Mouse (Mus musculus): ENCODE data around the gene Ascc1. TPM values are rescaled to one million over a fixed set of nuclear protein-coding genes. Genes with fewer than 3 reads are reported as not detected.
"Not testable (repeated sequence)": the region's sequence is repeated elsewhere in the genome, so short reads cannot be mapped to it uniquely, and the experiment has no call there.

Gene Ascc1
- total RNA-seq, 1 experiment from 2014 or later, result 27.8 TPM

DNA sequence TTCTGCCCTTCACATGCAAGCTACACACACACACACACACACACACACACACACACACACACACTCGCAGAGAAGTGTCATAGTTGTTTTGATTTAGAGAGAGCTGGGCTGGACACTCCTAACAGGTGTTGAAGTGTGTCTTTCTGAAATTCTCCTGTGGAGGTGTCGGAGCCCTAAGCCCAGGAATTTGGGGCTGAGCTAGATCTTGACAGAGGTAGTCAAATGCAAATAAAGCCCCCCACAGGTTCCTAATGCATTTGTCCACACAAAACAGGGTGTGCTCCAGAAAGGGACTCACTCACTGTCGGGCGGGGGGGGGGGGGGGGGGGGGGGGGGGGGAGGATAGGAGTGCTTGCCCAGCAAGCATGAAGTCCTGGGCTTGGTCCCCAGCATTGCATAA is 25.5 kb upstream of the Ascc1 start:
- no peak for DNase-seq

DNA sequence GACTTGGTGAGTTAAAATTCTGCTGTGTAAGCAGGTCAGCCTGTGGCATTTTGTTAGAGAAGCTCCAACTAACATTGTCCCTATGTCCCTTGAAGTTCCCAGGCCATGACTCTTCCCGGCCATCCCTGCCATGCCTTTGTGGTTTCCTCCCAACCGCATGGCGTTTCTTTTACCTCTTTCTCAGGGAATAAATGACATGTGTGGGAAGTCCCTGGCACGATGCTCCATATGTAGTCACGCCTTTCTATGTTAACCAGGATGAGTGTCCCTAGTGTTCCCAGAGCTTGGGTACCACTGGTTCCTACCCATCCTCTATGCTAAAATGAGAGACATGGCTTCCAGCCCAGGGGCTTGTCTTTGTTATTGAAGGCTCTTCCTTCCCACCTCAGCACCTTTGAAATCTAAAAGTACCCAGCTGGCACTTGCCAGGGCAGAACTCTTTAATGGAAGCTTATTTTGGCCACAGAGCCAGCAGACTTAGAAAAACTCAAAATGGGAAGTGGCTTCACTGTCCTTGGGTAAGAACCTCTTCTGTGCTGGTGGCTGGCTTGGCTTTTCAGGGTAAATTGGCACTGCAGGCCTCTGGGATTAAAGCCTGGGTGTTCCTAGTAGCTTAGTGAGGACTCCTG is 24.8 kb upstream of the Ascc1 start:
- DNase-seq, result no peak

DNA sequence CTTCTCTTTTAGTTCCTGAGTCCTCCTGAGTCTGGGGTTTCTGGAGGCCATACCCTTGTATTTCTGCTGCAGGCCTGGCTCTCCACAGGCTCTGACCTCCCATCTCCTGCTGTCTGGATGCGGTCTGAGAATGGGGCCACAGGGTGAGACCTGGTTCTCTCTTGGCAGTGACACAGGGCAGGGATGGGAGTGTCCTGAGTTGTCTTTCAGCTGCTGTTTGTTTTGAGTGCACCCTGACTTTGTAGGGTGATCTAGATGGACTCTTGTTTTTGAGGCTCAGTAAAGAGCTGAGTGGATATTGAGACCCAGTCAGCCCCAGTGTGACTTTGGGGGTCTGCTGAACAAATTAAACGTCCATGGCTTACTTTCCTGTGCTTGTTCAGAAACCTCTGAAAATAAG is 24.2 kb upstream of the Ascc1 start:
- DNase-seq, result no peak

DNA sequence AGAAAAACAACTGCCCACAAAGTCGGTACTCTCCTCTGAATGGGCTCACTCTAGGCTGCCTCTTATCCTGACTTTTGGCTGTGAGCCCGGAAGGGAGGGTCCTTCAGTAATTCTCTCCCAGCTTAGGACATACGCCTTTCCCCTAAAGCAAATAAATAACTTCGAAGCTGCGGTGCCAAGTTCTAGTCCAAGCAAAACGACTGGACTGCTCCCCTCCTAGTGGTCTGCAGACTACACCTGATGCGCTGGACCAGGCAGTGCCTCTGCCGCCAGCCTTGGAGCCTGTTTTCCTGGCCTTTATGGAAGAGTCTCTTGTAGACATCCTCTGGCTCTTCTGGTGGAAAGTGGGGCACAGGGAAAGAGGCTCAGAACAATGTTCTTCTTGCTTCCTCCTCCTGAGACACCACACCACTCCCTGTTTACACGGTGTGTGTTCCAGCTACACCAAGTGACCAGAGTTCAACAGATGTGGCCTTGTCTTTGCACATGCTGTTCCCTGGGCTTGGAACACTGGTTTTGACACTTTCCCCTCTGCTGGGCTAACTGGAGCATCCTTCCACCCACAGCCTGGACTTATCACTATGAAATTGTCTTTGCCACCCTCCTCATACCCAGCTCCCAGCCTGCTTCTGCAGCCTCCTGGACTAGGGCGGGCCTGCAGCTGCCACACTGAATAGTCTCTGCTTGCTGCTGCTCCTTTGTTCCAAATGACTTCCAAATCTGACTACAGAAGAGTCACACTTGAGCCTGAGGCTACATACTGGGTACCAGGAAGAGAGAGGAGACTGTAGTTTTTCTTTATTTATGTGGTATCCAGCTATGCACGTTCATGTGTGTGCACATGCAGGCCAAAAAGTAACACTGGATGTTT is 23.5 kb upstream of the Ascc1 start:
- DNase-seq, result peak; percentile 85

DNA sequence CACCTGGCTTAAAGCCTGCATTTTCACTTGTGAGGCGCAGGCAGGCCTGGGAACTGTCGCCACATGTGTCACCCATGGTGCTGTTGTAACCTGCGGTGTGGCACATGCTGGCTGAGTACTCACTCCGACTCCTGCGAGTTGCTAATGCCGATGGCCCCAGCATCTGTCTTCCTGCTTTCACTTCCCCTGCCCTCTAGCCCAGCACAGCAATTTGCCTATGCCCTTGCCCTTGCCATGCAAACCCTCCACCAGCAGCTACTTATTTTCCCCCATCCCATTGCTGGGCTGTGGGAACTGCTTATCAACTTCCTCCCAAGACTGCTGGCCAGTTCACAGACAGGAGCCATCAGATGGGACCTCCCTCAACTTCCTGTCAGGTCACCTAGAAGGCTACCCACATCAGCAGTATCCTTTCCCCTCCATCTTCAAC is 21.8 kb upstream of the Ascc1 start:
- peak; percentile 48 for DNase-seq

DNA sequence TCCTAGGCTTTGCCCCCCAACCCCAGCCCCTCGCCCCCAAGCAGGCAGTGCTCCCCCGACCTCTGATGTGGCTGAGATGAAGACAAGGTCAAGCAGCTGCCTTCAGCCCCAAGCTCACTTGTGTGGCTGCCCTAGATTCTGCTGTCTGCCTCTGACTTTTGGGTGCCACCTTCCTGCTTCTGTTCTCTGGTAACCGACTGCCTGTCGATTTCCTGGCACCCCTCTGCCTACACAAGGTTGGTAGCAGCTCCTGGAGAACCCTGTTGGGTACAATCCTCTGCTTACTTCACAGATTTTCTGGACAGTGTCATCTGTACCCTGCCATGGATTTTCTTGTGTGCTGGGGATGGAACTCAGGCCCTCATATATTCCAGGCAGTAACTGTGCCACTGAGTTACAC is 21.3 kb upstream of the Ascc1 start:
- DNase-seq, result no peak

DNA sequence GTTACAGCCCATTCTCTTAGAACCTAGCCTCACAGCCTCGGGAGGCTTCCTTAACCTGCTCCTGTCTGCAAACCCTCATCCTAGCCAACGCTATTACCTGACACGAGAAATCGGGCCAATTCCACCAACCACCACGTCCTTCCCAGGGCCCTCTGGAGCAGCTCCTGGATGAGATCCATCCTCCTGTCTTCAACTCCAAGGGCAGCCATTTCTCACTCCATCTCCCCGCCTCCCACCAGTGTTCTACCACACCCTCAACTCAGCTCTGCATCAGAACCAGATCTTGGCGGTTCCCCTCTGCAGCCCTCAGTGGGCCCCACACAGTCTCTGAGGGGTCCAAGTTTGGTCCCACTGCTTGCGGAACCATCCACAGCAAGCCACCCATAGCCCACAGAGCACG is 20.8 kb upstream of the Ascc1 start:
- peak; percentile 74 for DNase-seq

DNA sequence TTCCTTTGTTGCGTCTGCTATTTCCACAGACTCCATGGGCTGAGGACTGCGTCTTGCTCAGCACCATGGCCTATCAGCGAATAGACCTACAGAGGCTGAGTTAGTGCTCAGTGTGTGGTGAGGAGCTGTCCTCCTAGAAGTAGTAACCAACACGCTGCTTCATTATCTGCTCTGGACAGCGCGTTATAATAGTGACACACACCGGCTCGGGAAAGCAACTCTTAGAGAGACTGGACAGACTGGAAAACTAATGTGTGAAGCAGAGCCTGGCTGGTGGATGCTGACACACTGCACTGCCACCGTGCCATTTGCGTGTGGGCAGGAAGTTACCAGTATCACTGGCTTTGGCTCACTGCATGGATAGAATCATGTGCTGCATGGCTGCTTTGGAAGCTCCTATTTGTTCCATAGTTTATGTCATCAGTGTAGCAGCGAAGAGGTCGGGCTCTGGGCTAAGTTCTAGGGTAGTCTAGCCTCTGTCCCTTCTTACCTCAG is 20.2 kb upstream of the Ascc1 start:
- no peak for DNase-seq

DNA sequence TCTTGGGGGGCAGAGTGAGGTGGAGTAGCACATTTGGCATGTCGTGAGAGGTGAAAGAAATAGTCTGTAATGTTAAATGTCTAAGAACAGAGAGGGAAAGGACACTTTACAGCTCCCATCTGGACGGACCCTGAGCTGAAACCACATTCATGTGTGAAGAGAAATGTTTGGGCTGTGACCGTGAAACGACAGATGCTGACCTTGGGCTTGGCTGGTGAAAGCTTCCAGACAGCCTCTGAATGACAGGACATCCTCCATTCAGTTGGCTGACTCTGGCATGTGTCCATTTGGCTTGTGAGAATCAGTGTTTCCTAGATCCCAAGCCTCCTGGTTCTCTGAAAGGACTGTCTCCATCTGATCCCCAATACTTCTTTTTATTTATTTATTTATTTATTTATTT is 14.6 kb upstream of the Ascc1 start:
- DNase-seq, result peak; percentile 73

DNA sequence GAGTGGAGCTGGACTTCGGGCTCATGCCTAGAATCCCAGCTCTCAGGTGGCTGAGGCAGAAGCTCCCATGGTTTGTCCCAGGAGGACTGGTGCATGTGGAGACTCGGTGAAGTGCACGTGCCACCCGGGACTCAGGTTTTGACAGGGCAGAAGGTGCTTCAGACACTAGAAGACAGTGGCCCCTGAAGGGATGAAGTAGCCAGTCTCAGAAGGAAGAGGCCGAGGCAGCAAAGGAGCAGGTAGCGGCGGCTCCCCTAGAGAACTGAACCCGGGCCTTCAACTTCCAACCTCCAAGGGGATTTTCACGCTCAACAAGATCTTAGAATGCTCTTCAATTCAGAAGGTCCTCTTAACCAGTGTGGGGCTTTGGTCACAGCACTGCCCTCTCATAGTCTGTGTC is 12.2 kb upstream of the Ascc1 start:
- no peak for DNase-seq

DNA sequence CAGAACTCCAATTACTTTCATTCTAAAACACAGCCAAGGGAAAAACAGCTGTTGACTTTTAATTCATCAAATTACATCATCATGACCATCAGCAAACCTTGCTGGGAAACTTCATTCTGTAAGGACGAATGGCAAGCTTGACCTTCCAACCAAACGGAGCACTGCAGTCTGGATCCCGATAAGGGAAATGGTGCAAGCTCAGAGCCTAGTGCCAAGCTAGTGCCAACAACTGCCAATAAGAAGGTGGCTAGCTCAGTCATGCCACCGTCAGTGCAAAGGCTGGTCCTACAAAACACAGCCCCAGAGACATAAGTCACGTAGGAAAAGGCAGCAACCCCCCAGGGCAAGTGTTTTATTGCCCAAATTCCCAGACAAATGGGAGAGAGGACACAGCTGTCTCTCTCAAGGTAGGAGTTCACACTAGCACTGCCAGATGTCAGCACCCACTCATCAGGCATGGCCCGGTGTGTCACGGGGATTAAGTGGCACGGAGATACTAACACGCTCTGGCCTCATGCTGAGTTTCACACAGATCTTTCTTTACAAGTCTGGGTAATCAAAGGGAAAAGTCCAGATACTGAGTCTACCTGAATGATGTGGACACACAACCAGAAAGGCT is 11.2 kb upstream of the Ascc1 start:
- peak; percentile 68 for DNase-seq

DNA sequence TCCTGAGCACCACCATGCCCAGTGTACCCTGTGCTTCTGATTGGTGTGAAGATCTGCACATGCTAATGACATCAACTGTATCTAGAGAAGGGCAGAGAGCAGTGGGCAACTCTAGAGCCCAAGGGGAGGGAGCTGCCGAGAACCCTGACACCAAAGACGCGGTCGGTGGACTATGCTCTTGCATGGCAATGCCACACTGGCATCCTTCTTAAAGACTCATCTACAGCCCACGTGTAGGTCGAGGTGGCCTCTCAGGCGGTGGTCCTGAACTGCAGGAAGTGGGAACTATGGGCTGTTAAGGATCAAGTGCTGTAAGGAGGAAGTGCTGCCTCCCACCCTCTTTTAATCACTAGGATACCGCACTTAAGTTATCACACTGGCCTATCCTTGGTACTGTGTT is 10.6 kb upstream of the Ascc1 start:
- DNase-seq, result no peak

DNA sequence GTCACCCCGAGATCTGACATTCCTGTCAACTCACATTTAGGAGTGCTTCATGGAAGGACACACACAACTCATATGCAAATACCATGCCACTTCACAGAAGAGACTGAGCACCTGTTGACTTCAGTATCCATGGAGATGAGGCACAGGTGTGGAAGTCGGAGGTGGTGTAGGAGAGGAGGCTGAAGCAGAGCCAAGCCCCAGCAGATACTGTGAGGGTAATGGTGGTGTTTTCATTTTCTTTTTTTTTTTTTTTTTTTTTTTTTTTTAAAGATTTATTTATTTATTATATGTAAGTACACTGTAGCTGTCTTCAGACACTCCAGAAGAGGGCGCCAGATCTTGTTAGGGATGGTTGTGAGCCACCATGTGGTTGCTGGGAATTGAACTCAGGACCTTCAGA is 8.8 kb upstream of the Ascc1 start:
- DNase-seq, result not testable (repeated sequence)

DNA sequence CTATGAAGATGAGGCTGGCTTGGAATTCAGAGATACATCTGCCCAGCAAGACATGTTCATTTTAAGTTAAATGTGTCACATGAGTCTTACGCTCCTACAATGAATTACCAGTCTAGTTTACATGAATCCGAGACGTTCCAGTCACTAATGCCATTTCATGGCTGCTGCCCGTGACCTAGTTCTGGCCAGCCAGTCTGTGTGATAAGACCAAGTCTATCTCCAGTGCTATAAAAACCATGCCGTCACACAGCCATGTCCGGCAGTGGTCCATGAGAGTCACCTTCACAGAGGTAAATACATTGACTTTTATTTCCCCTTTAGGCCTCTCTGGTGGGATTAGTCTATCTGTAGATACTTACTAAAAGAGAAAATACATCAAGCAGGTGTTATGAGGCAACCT is 6.7 kb upstream of the Ascc1 start:
- DNase-seq, result no peak

DNA sequence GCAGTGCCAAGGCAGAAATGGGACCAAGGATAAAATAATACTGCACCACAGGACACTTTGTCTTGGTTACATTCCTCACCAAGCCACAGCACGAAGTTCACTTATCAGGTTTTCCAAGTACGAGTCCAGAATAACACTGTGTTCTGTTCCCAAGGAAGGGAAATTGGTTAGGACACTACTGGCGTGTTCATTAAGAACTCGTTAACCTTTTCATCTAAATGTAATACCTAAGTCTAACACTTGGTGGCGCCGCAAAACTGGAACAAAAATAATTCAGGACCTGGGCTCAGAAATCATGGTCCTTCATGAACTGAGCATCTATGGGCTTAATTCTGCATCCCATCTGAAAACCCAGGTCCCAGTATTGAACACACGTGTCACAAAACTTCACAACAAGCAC is 5.0 kb upstream of the Ascc1 start:
- peak; percentile 74 for DNase-seq

DNA sequence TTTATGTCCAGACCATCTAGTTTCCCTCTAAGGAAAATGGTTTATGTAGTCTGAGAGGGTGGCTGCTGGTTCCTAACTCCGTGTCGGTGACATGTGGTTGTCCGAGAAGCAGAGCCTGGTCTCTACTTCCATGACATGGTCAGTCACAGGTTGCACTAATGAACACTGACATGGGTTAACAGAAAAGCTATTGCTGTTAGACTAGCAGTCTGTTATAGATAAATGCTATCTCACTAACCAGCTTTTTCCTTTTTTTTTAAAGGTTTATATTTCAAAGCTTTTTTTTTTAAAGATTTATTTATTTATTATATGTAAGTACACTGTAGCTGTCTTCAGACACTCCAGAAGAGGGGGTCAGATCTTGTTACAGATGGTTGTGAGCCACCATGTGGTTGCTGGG is 3.5 kb upstream of the Ascc1 start:
- DNase-seq, result no peak

DNA sequence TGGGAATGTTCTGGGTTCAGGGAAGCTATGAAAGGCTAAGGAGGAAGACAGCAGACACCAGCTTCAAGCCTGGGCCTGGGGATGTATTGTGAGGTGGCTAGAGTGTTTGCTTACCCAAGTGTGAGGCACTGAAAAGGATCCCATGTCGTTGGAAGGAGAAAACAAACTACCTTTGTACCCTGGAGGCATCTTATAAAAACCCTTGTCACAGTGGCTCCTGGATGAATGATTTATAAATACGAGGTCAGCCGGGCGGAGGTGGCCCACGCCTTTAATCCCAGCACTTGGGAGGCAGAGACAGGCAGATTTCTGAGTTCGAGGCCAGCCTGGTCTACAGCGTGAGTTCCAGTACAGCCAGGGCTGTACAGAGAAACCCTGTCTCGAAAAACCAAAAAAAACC is 942 bp upstream of the Ascc1 start:
- DNase-seq, result not testable (repeated sequence)

DNA sequence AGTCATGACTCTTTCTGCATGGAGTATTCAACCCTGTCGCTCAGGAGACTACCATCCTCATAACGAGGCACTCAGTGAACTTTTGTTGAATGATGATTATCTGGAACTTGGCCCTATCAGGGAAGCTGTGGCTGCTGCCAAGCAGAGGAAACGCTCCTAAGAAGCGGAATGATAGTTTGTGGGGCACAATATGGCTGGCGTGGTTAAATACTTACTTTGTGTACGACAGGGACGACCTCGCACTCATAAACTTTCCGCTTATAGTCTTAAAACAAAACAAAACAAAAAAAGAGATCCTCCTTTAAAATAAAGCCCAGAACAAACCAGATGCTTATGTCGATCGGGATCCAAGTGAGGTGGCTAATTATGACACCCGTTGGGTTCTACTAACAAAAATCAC is 402 bp upstream of the Ascc1 start:
- no peak for DNase-seq

DNA sequence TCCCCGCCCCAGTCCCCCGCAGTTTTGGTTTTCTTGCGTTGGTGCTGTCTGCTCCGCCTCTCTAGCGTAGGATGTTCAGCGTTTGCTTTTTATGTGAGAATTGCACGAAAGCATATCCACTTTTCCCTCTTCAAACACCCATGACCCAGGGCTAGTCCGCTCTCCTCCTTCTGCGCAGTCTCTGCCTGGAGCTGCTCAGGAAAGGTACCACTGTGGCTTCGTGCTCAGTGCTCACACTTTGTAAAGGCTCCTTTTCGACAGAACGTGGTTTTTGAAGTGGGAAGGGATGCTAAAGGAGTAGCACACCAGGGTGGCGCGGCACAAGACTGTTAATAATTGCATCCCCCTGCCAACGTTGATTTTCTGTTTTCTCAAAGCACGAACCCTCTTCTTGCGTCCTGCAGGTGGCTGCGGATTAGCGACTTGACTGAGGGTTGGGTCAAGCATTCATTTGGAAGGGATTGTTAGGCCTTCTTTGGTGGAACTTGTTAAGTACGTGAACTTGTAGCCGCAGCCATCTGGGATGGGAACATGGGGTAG is 678 bp downstream of the Ascc1 start:
- DNase-seq, result no peak

DNA sequence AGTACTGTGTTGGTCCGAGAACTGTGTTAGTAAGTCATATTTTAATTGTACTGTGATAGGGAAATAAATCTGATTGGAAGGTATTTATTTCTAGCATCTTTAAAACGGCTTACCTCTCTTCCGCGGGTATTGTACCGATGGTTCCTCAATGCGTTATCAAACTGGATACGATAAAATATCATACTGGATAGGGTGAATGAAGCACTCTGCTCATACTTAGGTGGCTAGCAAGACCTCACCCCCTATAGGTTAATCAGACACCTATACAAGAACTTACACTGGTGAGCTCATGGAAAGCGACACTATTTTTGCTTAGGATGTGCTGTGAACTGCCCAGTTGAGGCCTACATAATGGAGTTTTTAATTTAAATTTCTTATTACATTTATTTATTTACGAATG is 1.2 kb downstream of the Ascc1 start:
- no peak for DNase-seq

DNA sequence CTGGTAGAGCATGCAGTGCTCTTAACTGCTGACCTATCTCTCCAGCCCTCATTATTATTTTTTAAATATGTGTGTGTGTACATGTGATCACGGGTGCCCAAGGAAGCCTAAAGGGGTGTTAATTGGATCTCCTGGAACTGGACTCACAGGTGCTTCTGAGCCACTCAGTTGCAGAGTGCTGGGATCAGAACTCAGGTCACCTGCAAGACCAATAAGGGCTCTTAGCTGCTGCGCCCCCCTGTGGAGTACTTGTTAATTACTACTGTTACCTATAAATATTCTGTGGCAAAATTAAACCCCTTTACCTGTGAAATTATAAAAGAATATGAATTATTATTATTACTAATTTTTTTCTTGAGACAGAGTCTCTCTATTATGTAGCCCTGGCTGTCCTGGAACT is 2.7 kb downstream of the Ascc1 start:
- DNase-seq, result peak; percentile 60

DNA sequence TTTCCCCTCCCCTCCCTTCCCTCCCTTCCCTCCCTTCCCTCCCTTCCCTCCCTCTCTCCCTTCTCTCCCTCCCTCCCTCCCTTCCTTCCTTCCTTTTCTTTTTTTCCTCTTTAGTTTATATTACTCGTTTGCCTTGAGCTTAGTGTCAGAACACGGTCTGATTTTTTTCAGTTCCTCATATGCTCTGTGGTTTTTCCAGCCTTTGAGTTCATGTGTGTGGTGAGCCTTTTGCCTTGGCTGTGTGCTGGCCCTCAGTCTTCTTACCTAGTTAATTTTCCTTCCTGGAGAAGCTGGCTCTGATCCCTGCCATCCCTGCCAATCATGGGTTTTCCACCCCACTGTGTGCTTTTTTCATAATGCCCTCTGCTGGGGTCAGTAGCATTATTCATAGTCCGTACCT is 6.5 kb downstream of the Ascc1 start:
- DNase-seq, result no peak

DNA sequence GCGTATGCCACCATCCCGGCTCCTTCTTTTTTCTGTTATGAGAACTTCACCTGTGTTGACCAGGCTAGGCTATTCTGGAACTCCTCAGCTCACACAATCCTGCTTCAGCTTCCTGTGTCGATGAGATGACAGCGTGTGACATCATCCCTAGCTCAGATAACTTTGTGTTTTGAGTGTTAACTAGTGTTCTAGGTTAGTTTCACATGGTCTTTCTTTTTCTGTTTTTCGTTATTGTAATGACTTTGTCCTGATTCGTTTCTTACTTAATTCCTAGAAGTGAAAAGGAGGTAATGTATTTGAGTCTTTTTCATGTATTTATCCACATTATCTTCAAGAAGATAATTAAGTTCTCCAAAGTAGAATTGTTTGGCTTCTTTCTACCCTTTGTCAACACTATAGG is 13.6 kb downstream of the Ascc1 start:
- DNase-seq, result no peak
